Mouse (Mus musculus): ENCODE data around the gene Arl10. TPM values are rescaled to one million over a fixed set of nuclear protein-coding genes. Genes with fewer than 3 reads are reported as not detected.

Arl10 gene
- polyA plus RNA-seq, 1 experiment: 10.3 TPM

DNA sequence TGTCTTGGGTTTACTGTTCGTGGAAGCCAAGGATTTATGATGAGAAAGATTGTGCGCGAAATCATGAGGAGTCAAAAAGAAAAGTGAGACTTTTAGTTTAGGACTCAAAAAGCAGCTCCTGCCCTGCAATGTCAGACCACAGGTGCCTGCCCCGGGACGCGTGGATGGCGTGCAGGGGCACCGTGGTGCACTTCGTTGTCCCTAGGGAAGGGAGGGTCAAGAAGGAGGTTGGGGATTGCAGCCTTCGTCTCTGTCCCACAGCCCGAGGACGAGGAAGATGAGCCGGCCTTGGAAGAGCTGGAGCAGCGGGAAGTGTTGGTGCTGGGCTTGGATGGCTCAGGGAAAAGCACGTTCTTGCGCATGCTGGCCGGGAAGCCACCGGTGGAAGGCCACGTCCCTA lies 674 bp downstream of the Arl10 start:
- H3K27ac ChIP-seq (ENCODE audit: insufficient read depth, low read length): no peak overlapping the region
- H3K36me3 ChIP-seq (ENCODE audit: control insufficient read depth, insufficient read depth, low read length, poor library complexity, severe bottlenecking): peaks cover 5% of the 10 kb centered on the region; the same call in 1 of the 2 replicates
- no peaks in the 10 kb centered on the region for H3K9me3 ChIP-seq (replicated peaks; ENCODE audit: control insufficient read depth, insufficient read depth, low read length, poor library complexity, severe bottlenecking)
- H3K27me3 ChIP-seq (ENCODE audit: control insufficient read depth, insufficient read depth, low read length, poor library complexity, severe bottlenecking): no peaks in the 10 kb centered on the region
- H3K9ac ChIP-seq (ENCODE audit: low read depth, poor library complexity, severe bottlenecking): peak overlapping the region; percentile 81
- TF ChIP-seq EP300 (IDR thresholded peaks at IDR 0.05; ENCODE audit: insufficient read depth, low read depth, low read length) (no peak), POLR2A (IDR thresholded peaks at IDR 0.05; ENCODE audit: insufficient read depth, low read length) (no peak), CTCF (IDR thresholded peaks at IDR 0.05; ENCODE audit: low read depth, low read length) (no peak)
- no peaks in the 10 kb centered on the region for H3K4me1 ChIP-seq (ENCODE audit: control insufficient read depth, insufficient read depth, low read length)
- peak overlapping the region; percentile 85 for H3K4me3 ChIP-seq (ENCODE audit: low read depth, low read length)

DNA sequence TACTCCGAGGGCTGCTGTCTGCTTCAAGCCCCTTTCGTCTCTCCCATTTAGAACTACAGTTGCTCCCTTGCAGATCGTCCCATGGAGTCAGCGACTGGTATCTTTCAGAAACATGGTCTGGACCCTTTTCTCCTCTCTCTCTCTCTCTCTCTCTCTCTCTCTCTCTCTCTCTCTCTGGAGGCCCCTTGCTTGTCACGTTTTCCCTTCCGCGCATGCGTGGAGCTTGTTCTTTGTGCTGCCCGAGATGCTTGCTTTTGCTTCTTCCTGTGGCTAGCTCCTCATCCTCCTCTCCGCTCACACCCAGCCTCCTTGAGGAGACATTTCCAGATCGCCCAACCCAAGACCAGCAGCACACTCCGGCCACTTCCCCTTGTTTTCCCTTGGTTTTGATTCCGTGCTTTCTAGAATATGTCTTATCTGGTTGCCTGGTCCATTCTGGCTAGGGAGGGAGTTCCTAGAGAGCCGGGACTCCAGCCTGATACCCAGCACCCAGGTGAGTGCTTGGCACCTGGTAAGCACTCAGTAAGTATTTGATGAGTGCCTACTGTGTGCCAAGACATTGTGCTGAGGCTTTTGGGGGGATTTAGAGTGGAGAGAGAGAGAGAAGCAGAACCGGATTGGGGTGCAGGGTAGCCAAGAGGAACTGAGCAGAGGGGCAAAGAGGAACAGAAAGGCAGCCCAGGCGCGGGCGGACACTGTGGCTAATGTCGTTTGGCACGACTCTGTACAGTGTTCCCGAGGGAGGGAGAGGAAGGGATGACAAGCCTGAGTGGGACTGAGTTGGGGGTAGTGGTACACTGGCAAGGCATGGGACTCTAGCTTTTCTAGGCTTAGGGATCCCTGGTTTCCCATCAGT lies 3.1 kb downstream of the Arl10 start:
- peaks cover 8% of the 10 kb centered on the region; the same call in 1 of the 2 replicates for H3K36me3 ChIP-seq (ENCODE audit: control insufficient read depth, insufficient read depth, low read length, poor library complexity, severe bottlenecking)
- H3K9me3 ChIP-seq (replicated peaks; ENCODE audit: control insufficient read depth, insufficient read depth, low read length, poor library complexity, severe bottlenecking): no peaks in the 10 kb centered on the region
- H3K9ac ChIP-seq (ENCODE audit: low read depth, poor library complexity, severe bottlenecking): no peak overlapping the region
- H3K27ac ChIP-seq (ENCODE audit: insufficient read depth, low read length): no peak overlapping the region
- H3K27me3 ChIP-seq (ENCODE audit: control insufficient read depth, insufficient read depth, low read length, poor library complexity, severe bottlenecking): no peaks in the 10 kb centered on the region
- H3K4me1 ChIP-seq (ENCODE audit: control insufficient read depth, insufficient read depth, low read length): no peaks in the 10 kb centered on the region
- H3K4me3 ChIP-seq (ENCODE audit: low read depth, low read length): no peak overlapping the region
- no peak for TF ChIP-seq EP300 (IDR thresholded peaks at IDR 0.05; ENCODE audit: insufficient read depth, low read depth, low read length)
- TF ChIP-seq POLR2A (IDR thresholded peaks at IDR 0.05; ENCODE audit: insufficient read depth, low read length): no peak
- TF ChIP-seq CTCF (IDR thresholded peaks at IDR 0.05; ENCODE audit: low read depth, low read length): no peak

DNA sequence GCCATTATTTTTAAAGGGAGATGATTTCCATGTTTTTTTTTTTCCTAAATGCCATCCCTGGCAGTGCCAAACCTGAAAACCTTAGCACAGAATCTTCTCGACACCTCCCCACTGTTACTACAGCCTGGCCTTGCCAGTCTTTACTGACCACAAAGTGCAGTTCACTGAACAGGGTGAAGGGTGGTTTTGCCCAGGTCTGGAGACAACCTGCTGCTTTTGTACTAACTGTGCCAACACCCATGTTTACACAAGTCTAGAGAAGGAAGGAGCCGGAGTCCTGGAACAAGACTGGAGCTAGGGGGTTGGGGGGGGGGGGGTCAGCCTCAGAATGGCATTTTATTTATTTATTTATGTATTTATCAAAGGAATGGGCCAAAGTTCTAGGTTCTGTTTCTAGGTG lies 6.6 kb downstream of the Arl10 start:
- H3K9ac ChIP-seq (ENCODE audit: low read depth, poor library complexity, severe bottlenecking): no peak overlapping the region
- H3K27ac ChIP-seq (ENCODE audit: insufficient read depth, low read length): no peak overlapping the region
- H3K4me1 ChIP-seq (ENCODE audit: control insufficient read depth, insufficient read depth, low read length): no peaks in the 10 kb centered on the region
- no peak for TF ChIP-seq POLR2A (IDR thresholded peaks at IDR 0.05; ENCODE audit: insufficient read depth, low read length)
- no peak for TF ChIP-seq EP300 (IDR thresholded peaks at IDR 0.05; ENCODE audit: insufficient read depth, low read depth, low read length)
- no peak for TF ChIP-seq CTCF (IDR thresholded peaks at IDR 0.05; ENCODE audit: low read depth, low read length)
- H3K36me3 ChIP-seq (ENCODE audit: control insufficient read depth, insufficient read depth, low read length, poor library complexity, severe bottlenecking): peaks cover 34% of the 10 kb centered on the region
- no peak overlapping the region for H3K4me3 ChIP-seq (ENCODE audit: low read depth, low read length)
- no peaks in the 10 kb centered on the region for H3K9me3 ChIP-seq (replicated peaks; ENCODE audit: control insufficient read depth, insufficient read depth, low read length, poor library complexity, severe bottlenecking)
- H3K27me3 ChIP-seq (ENCODE audit: control insufficient read depth, insufficient read depth, low read length, poor library complexity, severe bottlenecking): no peaks in the 10 kb centered on the region

DNA sequence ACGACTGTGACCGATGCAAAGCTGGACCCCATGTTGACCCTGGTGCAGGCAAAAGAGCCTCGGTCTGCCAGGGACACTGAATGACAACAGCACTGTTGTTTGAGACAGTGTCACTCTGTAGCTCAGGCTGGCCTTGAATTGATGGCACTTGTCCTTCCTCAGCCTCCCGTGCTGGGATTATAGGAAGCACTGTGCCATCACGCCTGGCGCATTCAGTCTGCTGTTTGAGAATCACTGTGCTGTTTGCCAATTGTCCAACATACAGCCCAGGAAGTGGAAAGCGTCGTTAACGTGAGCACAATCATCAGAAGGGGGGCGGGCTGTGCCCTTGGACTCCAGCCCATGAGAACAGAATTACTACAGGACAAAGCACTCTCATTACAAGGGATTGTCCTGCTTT lies 7.3 kb downstream of the Arl10 start:
- TF ChIP-seq EP300 (IDR thresholded peaks at IDR 0.05; ENCODE audit: insufficient read depth, low read depth, low read length) (no peak), POLR2A (IDR thresholded peaks at IDR 0.05; ENCODE audit: insufficient read depth, low read length) (no peak), CTCF (IDR thresholded peaks at IDR 0.05; ENCODE audit: low read depth, low read length) (no peak)
- peaks cover 39% of the 10 kb centered on the region for H3K36me3 ChIP-seq (ENCODE audit: control insufficient read depth, insufficient read depth, low read length, poor library complexity, severe bottlenecking)
- H3K4me3 ChIP-seq (ENCODE audit: low read depth, low read length): no peak overlapping the region
- H3K9me3 ChIP-seq (replicated peaks; ENCODE audit: control insufficient read depth, insufficient read depth, low read length, poor library complexity, severe bottlenecking): no peaks in the 10 kb centered on the region
- no peaks in the 10 kb centered on the region for H3K27me3 ChIP-seq (ENCODE audit: control insufficient read depth, insufficient read depth, low read length, poor library complexity, severe bottlenecking)
- H3K4me1 ChIP-seq (ENCODE audit: control insufficient read depth, insufficient read depth, low read length): no peaks in the 10 kb centered on the region
- no peak overlapping the region for H3K9ac ChIP-seq (ENCODE audit: low read depth, poor library complexity, severe bottlenecking)
- H3K27ac ChIP-seq (ENCODE audit: insufficient read depth, low read length): no peak overlapping the region

DNA sequence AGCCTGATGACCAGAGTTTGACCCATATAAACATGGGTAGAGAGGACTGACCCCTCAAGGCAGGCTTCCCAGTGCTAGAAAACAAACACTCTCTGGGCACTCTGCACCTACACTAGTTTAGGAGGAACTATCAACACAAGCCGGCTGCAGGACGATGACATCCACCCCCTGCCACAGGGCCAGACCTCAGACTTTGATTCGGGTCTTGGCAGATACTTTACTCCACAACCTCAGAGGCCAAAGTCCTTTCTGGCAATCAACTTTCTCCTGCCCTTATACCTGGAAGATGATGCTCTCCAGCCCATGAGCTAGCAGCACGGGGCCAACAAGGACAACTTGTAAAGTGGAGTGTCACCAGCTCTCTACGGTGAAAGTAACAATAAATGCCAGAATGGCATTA lies 8.0 kb downstream of the Arl10 start:
- Histone ChIP-seq H3K27ac (ENCODE audit: insufficient read depth, low read length) (no peak overlapping the region), H3K9me3 (replicated peaks; ENCODE audit: control insufficient read depth, insufficient read depth, low read length, poor library complexity, severe bottlenecking) (no peaks in the 10 kb centered on the region), H3K9ac (ENCODE audit: low read depth, poor library complexity, severe bottlenecking) (no peak overlapping the region), H3K36me3 (ENCODE audit: control insufficient read depth, insufficient read depth, low read length, poor library complexity, severe bottlenecking) (peaks cover 43% of the 10 kb centered on the region), H3K4me1 (ENCODE audit: control insufficient read depth, insufficient read depth, low read length) (no peaks in the 10 kb centered on the region), H3K4me3 (ENCODE audit: low read depth, low read length) (no peak overlapping the region), H3K27me3 (ENCODE audit: control insufficient read depth, insufficient read depth, low read length, poor library complexity, severe bottlenecking) (no peaks in the 10 kb centered on the region)
- TF ChIP-seq EP300 (IDR thresholded peaks at IDR 0.05; ENCODE audit: insufficient read depth, low read depth, low read length) (no peak), CTCF (IDR thresholded peaks at IDR 0.05; ENCODE audit: low read depth, low read length) (no peak), POLR2A (IDR thresholded peaks at IDR 0.05; ENCODE audit: insufficient read depth, low read length) (no peak)

DNA sequence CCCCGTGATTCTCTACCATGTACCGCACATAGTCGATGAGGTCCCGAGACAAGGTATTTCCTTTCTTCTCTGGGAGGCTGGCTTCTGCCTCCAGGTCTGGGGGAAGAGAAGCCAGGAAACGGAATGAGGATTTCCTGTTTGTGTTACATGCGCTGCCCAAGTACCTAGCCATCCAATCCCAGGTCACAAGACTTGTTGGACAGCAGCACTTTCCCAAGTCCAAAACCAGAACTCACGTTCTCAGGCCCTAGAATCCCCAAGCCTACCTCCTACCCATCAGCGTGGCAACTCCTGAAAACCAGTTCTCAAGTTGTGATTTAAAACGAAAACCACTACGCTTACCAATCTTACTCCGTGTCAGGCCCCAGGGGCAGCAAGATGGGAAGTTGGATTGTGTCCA lies 11.0 kb downstream of the Arl10 start:
- no peaks in the 10 kb centered on the region for H3K9me3 ChIP-seq (replicated peaks; ENCODE audit: control insufficient read depth, insufficient read depth, low read length, poor library complexity, severe bottlenecking)
- no peak overlapping the region for H3K9ac ChIP-seq (ENCODE audit: low read depth, poor library complexity, severe bottlenecking)
- H3K36me3 ChIP-seq (ENCODE audit: control insufficient read depth, insufficient read depth, low read length, poor library complexity, severe bottlenecking): peaks cover 44% of the 10 kb centered on the region
- TF ChIP-seq CTCF (IDR thresholded peaks at IDR 0.05; ENCODE audit: low read depth, low read length) (no peak), POLR2A (IDR thresholded peaks at IDR 0.05; ENCODE audit: insufficient read depth, low read length) (no peak), EP300 (IDR thresholded peaks at IDR 0.05; ENCODE audit: insufficient read depth, low read depth, low read length) (no peak)
- no peak overlapping the region for H3K27ac ChIP-seq (ENCODE audit: insufficient read depth, low read length)
- H3K4me3 ChIP-seq (ENCODE audit: low read depth, low read length): no peak overlapping the region
- no peaks in the 10 kb centered on the region for H3K27me3 ChIP-seq (ENCODE audit: control insufficient read depth, insufficient read depth, low read length, poor library complexity, severe bottlenecking)
- H3K4me1 ChIP-seq (ENCODE audit: control insufficient read depth, insufficient read depth, low read length): no peaks in the 10 kb centered on the region

Measured in ES-Bruce4 (cell line).